Mouse (Mus musculus): ENCODE results near the gene Col11a1.
A peak's percentile ranks its signal among the peaks of the same experiment; 100 is the strongest.

Col11a1 gene

GRCm38 (mm10) chr3:114029971-114030635 lies at the start of gene Col11a1:
TSS of gene Col11a1 (plus strand) at chr3:114030540.
- DNase-seq (ENCODE audit: low read depth, low spot score), result peak; percentile 89

DNA sequence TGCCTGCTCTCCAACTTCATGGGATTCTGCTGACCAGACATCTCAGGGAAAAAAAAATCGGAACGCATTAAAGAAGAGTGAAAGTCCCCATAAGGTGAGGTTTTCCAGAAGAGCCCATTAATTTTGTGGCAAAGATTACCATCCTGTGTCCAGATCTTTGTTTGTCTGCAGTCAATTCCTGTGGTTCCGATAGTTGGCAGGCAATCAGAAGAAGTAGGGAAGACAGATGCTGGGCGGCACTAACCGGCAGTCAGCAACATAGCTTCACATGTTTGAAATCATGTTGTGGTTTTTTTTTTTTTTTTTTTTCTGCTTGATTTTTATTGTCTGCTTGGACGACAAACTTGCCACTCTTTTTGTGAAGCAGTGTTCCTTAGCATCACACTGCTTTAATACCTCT lies 39.4 kb upstream of the Col11a1 start:
- DNase-seq (ENCODE audit: low read depth, low spot score), result no peak

DNA sequence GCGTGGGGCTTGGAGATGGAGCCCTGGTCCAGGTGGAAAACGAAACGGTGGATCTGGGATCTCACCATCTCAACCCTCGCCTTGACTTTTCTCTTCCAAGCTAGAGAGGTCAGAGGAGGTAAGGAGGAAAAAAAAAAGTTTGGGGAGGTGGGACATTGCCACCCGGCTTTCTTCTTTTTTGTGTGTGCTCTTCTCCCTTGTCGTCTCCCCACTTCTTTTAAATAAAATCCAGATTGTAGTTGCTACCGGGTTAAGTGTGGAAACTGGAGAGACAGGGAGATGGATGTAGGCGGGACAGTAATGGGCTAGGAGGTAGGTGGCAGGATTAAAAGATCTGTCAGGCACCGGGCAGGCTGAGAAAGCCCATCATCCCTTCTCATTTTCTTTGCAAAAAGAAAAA lies 546 bp downstream of the Col11a1 start:
- no peak for DNase-seq (ENCODE audit: low read depth, low spot score)

- peak; percentile 31 for DNase-seq (ENCODE audit: low read depth, low spot score)
Measured at GRCm38 (mm10) chr3:114031351-114032213, 1.2 kb downstream of the Col11a1 start.

DNA sequence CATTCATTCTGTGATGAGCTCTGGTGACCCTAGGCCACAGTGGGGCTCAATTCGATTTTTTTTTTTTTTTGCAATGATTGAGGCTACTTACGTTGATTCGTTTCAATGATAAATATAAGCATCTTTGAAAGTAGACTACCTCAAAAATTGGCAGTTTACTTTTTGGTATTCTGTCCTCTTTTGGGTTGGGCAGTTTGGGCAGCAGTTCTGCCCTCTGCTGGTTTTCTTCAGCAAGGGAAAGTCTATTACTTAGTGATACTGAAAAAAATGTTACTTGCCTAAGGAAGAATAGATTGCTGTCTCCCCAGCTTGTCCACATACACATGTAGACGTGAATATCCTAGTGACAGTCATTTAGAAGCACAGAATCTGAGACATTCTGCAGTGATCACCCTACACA lies 2.0 kb downstream of the Col11a1 start:
- DNase-seq (ENCODE audit: low read depth, low spot score), result no peak

DNA sequence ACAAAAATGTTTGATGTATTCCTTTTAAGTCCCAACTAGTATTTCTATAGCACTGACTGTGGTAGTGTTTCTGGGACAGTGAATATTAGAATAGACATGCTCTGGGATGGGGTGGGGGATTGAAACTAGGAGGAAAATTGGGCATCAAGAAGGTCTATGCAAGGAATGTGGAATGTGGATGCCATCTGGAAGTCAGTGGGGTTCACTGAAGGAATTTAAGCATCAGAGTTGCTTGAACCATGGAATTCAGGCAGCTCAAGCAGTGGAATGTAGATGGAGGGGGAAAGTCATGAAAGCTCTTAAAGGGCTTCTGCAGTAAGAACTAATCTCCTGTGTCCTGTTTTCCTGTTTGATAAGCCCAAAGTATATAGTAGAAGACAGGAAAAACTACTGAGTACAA lies 22.1 kb downstream of the Col11a1 start:
- no peak for DNase-seq (ENCODE audit: low read depth, low spot score)

DNA sequence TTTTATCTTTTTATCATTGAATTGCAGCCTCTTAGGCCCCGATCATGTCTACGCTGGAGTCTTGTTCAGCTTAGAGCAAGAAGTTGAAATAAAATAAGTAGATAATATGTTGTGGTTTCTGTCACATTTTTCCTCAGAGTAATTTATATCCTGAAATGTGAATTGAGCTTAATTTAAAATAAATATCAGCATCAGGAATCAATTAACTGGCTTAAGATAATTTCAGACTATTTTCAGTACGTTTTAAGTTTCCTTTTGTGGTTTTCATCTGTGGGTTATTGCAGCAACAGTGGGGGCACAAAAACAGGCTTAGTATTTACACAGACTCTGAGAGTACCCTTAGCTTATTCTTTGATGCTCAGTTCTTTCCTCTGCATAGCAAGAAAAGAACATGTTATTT lies 23.2 kb downstream of the Col11a1 start:
- no peak for DNase-seq (ENCODE audit: low read depth, low spot score)

- DNase-seq (ENCODE audit: low read depth, low spot score), result no peak
Measured at GRCm38 (mm10) chr3:114065123-114065522, 34.8 kb downstream of the Col11a1 start.

DNA sequence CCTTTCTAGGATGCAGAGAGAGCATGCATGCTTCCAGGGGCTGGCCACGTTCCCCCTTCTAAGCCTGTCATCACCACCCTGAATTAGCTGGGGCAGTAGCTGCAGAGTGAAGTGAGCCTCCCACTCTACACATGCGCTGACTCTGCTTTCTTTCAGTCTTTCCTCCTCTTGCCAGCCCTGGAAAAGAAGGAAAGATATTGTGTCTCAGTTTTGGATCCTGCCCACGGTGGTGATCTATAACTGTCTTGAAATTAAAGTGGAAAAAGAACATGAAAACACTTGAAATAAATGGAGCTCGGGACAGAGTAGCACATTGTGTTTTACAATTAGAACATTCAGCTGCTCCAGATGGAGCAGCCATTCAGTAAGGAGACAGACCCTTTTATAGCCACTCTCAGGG lies 35.2 kb downstream of the Col11a1 start:
- peak; percentile 9 for DNase-seq (ENCODE audit: low read depth, low spot score)

- no peak for DNase-seq (ENCODE audit: low read depth, low spot score)
Measured at GRCm38 (mm10) chr3:114099335-114099734, 69.0 kb downstream of the Col11a1 start.

- peak; percentile 14 for DNase-seq (ENCODE audit: low read depth, low spot score)
Measured at GRCm38 (mm10) chr3:114107099-114107498, 76.8 kb downstream of the Col11a1 start.

GRCm38 (mm10) chr3:114147140-114147539 lies 116.8 kb downstream of the Col11a1 start:
- no peak for DNase-seq (ENCODE audit: low read depth, low spot score)

DNA sequence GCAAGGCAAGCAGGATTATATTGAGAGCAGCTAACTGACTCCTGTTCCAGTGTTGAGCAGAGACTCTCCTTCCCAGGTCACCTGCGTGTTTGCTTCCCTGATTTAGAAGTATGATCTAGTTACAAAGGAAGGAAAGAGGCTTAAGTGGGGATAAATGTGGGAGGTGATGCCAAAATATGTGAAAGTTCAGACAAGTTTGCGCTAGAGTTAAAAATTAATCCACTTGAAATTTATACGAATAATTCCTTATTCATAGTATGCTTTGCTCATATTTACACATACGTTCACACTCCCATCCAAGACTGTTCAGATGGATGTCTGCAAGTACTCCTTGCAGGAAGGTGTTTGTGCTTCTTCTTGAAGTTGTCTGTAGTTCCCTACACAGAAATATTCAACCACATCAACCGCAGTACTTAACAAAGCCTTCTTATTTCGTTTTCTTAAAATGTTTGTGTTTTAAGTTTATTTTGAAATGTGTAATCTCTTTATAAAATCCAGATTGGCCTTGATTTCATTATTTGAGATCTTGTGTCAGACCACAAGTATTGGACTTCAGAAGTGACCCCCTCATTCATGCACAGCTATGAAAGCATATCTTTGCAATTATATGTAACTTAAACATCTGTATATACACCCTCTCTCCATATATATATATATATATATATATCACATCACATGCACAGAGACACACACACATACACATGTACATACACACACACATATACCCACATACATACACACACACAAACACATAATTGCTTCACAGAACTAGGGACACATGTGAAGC lies 167.8 kb downstream of the Col11a1 start:
- DNase-seq (ENCODE audit: low read depth, low spot score), result no peak

DNA sequence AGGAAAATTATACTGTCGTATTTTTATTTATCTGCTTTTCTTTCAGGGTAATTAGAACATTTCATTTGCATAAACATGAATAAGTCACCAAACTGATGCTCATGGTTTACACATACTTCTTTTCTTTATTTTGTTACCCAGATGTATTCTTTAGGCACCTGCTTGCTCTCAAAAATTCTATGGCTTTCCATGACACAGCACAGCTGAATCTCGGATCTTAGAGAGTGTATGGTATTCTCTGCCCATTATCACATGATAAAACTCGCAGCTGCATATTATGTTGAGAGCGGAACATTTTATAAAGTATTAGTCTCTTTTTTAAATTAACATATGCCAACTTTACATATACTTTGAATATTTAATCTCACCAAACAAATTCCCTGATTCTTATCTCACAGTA lies 181.9 kb downstream of the Col11a1 start:
- DNase-seq (ENCODE audit: low read depth, low spot score), result no peak

GRCm38 (mm10) chr3:114216105-114216504 lies 185.8 kb downstream of the Col11a1 start:
- DNase-seq (ENCODE audit: low read depth, low spot score), result no peak

GRCm38 (mm10) chr3:114229501-114229900 lies 199.2 kb downstream of the Col11a1 start:
- no peak for DNase-seq (ENCODE audit: low read depth, low spot score)
